In the genomic region with DNA sequence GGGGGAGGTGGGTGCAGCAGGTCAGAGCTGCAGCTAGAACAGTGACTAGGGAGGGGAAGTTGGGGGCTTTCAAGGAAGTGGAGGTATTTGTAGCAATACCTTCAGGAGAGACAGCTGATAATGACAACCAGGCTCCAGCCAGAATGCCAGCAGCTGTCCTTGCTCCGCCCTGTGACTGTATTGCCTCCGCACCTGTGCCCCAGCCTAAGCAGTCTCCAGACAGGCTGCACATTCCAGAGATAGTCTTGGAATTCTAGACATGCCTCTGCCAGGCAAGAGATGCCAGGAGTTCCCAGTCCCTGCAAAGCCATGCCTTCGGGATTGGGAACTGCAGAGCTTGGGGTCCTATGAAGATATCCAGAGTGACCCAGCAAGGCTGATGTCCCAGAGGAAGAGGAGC, we compare ENCODE assay signal across 21 mouse cellular contexts. TPM values are rescaled to one million over a fixed set of nuclear protein-coding genes. Genes with fewer than 3 reads are reported as not detected.
A peak's percentile ranks its signal among the peaks of the same experiment; 100 is the strongest.
DNase-seq lines count a peak whose midpoint lies in the region; ATAC-seq and TF ChIP-seq lines count a peak whose summit lies in the region.
"Had no signal": no experiment of that assay in that cellular context is flagged by ENCODE, and none has a peak within 500 bp of the region (broad histone marks: within the 10 kb centered on the region; RNA-seq: fewer than 3 reads in every experiment).

No protein-coding gene starts in this region.

- no peak for TF ChIP-seq CTCF in liver, postnatal 0 days (IDR thresholded peaks at IDR 0.05; ENCODE audit: low read depth)
- no peak for TF ChIP-seq CTCF in heart, postnatal 0 days (IDR thresholded peaks at IDR 0.05; ENCODE audit: low read depth)

- ATAC-seq in embryonic facial prominence, embryonic 14.5 days (ENCODE audit: low read depth) = 0 out of 2 replicates have a peak, but pooled peaks have one; percentile 10
- ATAC-seq in heart, embryonic 13.5 days (ENCODE audit: extremely low read depth, insufficient number of reproducible peaks, low FRiP score, low TSS enrichment) = no peak
- no peak for ATAC-seq in liver, postnatal 0 days
- no peak for ATAC-seq in heart, postnatal 0 days (ENCODE audit: insufficient read depth, low read depth)
- ATAC-seq: forebrain, postnatal 0 days; midbrain, embryonic 13.5 days had no signal

- peaks cover 7% of the 10 kb centered on the region; the same call in 1 of the 2 replicates for H3K4me1 ChIP-seq in embryonic facial prominence, embryonic 14.5 days (ENCODE audit: control insufficient read depth, insufficient read depth, low read length)
- H3K4me1 ChIP-seq in embryonic facial prominence, embryonic 10.5 days = peaks cover 28% of the 10 kb centered on the region
- peaks cover 67% of the 10 kb centered on the region for H3K4me1 ChIP-seq in heart, embryonic 13.5 days
- H3K4me1 ChIP-seq in liver, postnatal 0 days (ENCODE audit: insufficient read depth) = peaks cover 36% of the 10 kb centered on the region
- H3K4me1 ChIP-seq in heart, postnatal 0 days (ENCODE audit: control insufficient read depth, insufficient read depth) = peaks cover 20% of the 10 kb centered on the region
- peaks cover 22% of the 10 kb centered on the region for H3K4me1 ChIP-seq in midbrain, embryonic 10.5 days

- WGBS in embryonic facial prominence, embryonic 14.5 days = 54% methylated on average over 3 of the region's 3 CpGs
- WGBS in embryonic facial prominence, embryonic 10.5 days = 86% methylated on average over 3 of the region's 3 CpGs
- WGBS in heart, embryonic 13.5 days = 27% methylated on average over 3 of the region's 3 CpGs
- WGBS in liver, postnatal 0 days (ENCODE audit: insufficient replicate concordance) = 76% methylated on average over 3 of the region's 3 CpGs
- 38% methylated on average over 3 of the region's 3 CpGs for WGBS in heart, postnatal 0 days
- WGBS in midbrain, embryonic 10.5 days = 89% methylated on average over 3 of the region's 3 CpGs

- no peak overlapping the region for H3K27ac ChIP-seq in embryonic facial prominence, embryonic 14.5 days (replicated peaks; ENCODE audit: low read depth, low read length)
- H3K27ac ChIP-seq in embryonic facial prominence, embryonic 10.5 days (replicated peaks) = no peak overlapping the region
- H3K27ac ChIP-seq in heart, embryonic 13.5 days (replicated peaks) = peak overlapping the region; percentile 100
- peak overlapping the region; percentile 9; the same call in 1 of the 2 replicates for H3K27ac ChIP-seq in liver, postnatal 0 days (ENCODE audit: low read depth)
- H3K27ac ChIP-seq in heart, postnatal 0 days (ENCODE audit: low read depth) = peak overlapping the region; percentile 77
- no peak overlapping the region for H3K27ac ChIP-seq in midbrain, embryonic 10.5 days (replicated peaks)
- H3K27ac ChIP-seq: hindbrain, embryonic 15.5 days; limb, embryonic 13.5 days; liver, embryonic 14.5 days; midbrain, embryonic 13.5 days had no signal

- no peak for TF ChIP-seq EP300 in liver, postnatal 0 days (IDR thresholded peaks at IDR 0.05; ENCODE audit: low read depth)
- TF ChIP-seq EP300 in heart, postnatal 0 days (IDR thresholded peaks at IDR 0.05; ENCODE audit: low read depth) = no peak

- H3K9ac ChIP-seq in embryonic facial prominence, embryonic 14.5 days (ENCODE audit: low read depth, low read length) = no peak overlapping the region
- H3K9ac ChIP-seq in heart, embryonic 13.5 days = peak overlapping the region; percentile 97
- no peak overlapping the region for H3K9ac ChIP-seq in liver, postnatal 0 days (replicated peaks)
- H3K9ac ChIP-seq in heart, postnatal 0 days (replicated peaks; ENCODE audit: low read depth, low read length) = peak overlapping the region; percentile 26
- H3K9ac ChIP-seq: forebrain, postnatal 0 days; hindbrain, embryonic 15.5 days; limb, embryonic 13.5 days; liver, embryonic 14.5 days; midbrain, embryonic 13.5 days had no signal

- no peak overlapping the region for H3K4me3 ChIP-seq in embryonic facial prominence, embryonic 14.5 days (ENCODE audit: low read depth, low read length)
- H3K4me3 ChIP-seq in embryonic facial prominence, embryonic 10.5 days = no peak overlapping the region
- no peak overlapping the region; the same call in 1 of the 2 replicates for H3K4me3 ChIP-seq in heart, embryonic 13.5 days
- no peak overlapping the region for H3K4me3 ChIP-seq in liver, postnatal 0 days (ENCODE audit: low read depth, low read length)
- H3K4me3 ChIP-seq in heart, postnatal 0 days (ENCODE audit: low read depth, low read length) = no peak overlapping the region
- H3K4me3 ChIP-seq in midbrain, embryonic 10.5 days = no peak overlapping the region
- H3K4me3 ChIP-seq: hindbrain, embryonic 15.5 days; limb, embryonic 13.5 days; midbrain, embryonic 13.5 days had no signal

- no peaks in the 10 kb centered on the region for H3K9me3 ChIP-seq in embryonic facial prominence, embryonic 14.5 days (ENCODE audit: control insufficient read depth, low read length)
- no peaks in the 10 kb centered on the region for H3K9me3 ChIP-seq in embryonic facial prominence, embryonic 10.5 days
- H3K9me3 ChIP-seq in heart, embryonic 13.5 days = no peaks in the 10 kb centered on the region
- no peaks in the 10 kb centered on the region for H3K9me3 ChIP-seq in liver, postnatal 0 days (ENCODE audit: low read length)
- H3K9me3 ChIP-seq in heart, postnatal 0 days (replicated peaks; ENCODE audit: control insufficient read depth, low read length) = no peaks in the 10 kb centered on the region
- no peaks in the 10 kb centered on the region for H3K9me3 ChIP-seq in midbrain, embryonic 10.5 days (replicated peaks)
- H3K9me3 ChIP-seq: hindbrain, embryonic 15.5 days; limb, embryonic 13.5 days; midbrain, embryonic 13.5 days had no signal

- no peak overlapping the region for H3K4me2 ChIP-seq in embryonic facial prominence, embryonic 14.5 days (ENCODE audit: low read depth, low read length)
- H3K4me2 ChIP-seq in heart, embryonic 13.5 days = peak overlapping the region; percentile 82
- H3K4me2 ChIP-seq in liver, postnatal 0 days (ENCODE audit: low read depth, low read length) = no peak overlapping the region
- H3K4me2 ChIP-seq in heart, postnatal 0 days (ENCODE audit: low read depth, low read length) = peak overlapping the region; percentile 87
- H3K4me2 ChIP-seq: hindbrain, embryonic 15.5 days; limb, embryonic 13.5 days; midbrain, embryonic 13.5 days had no signal

- H3K27me3 ChIP-seq in embryonic facial prominence, embryonic 14.5 days (replicated peaks; ENCODE audit: control insufficient read depth, insufficient read depth, low read length) = no peaks in the 10 kb centered on the region
- peaks cover 18% of the 10 kb centered on the region; the same call in 1 of the 2 replicates for H3K27me3 ChIP-seq in embryonic facial prominence, embryonic 10.5 days (replicated peaks; ENCODE audit: low read depth, poor library complexity, severe bottlenecking)
- no peaks in the 10 kb centered on the region for H3K27me3 ChIP-seq in heart, embryonic 13.5 days (replicated peaks)
- no peaks in the 10 kb centered on the region for H3K27me3 ChIP-seq in liver, postnatal 0 days (ENCODE audit: insufficient read depth, low read length)
- no peaks in the 10 kb centered on the region for H3K27me3 ChIP-seq in heart, postnatal 0 days (ENCODE audit: control insufficient read depth, insufficient read depth, low read length)
- peaks cover 10% of the 10 kb centered on the region; the same call in 1 of the 2 replicates for H3K27me3 ChIP-seq in midbrain, embryonic 10.5 days (ENCODE audit: low read depth, poor library complexity, severe bottlenecking)
- H3K27me3 ChIP-seq: hindbrain, embryonic 15.5 days; limb, embryonic 13.5 days; midbrain, embryonic 13.5 days had no signal

- no peaks in the 10 kb centered on the region for H3K36me3 ChIP-seq in embryonic facial prominence, embryonic 14.5 days (ENCODE audit: control insufficient read depth, insufficient read depth, low read length)
- no peaks in the 10 kb centered on the region for H3K36me3 ChIP-seq in embryonic facial prominence, embryonic 10.5 days (replicated peaks)
- peaks cover 31% of the 10 kb centered on the region for H3K36me3 ChIP-seq in heart, embryonic 13.5 days
- no peaks in the 10 kb centered on the region for H3K36me3 ChIP-seq in liver, postnatal 0 days (replicated peaks; ENCODE audit: insufficient read depth, low read length)
- H3K36me3 ChIP-seq in heart, postnatal 0 days (replicated peaks; ENCODE audit: control insufficient read depth, insufficient read depth, low read length) = peaks cover 22% of the 10 kb centered on the region
- no peaks in the 10 kb centered on the region for H3K36me3 ChIP-seq in midbrain, embryonic 10.5 days
- H3K36me3 ChIP-seq: hindbrain, embryonic 15.5 days; limb, embryonic 13.5 days; midbrain, embryonic 13.5 days had no signal

- peak; percentile 41 for DNase-seq in embryonic facial prominence, embryonic 14.5 days (ENCODE audit: low spot score)
- DNase-seq in embryonic facial prominence, embryonic 10.5 days (ENCODE audit: low spot score) = no peak
- no peak for DNase-seq in heart, adult 18-20 months
- no peak for DNase-seq in liver, postnatal 0 days
- no peak for DNase-seq in liver
- DNase-seq in heart, postnatal 0 days (ENCODE audit: low spot score) = no peak
- DNase-seq in midbrain, embryonic 10.5 days (ENCODE audit: low spot score) = no peak
- DNase-seq: adrenal gland, postnatal 10 days; cerebellum, adult 9-10 months; forebrain, postnatal 0 days; gastrocnemius, postnatal 14 days; kidney, adult 9 months; kidney, postnatal 36 days; right cerebral cortex, postnatal 14 days had no signal

RNA-seq across cellular contexts. Expression of gene Nisch, which starts 4.2 kb away (rescaled TPM):
- polyA plus RNA-seq in embryonic facial prominence, embryonic 14.5 days (2014; fragmentation: Nextera tagmentation; extraction: Ambion mirVana) = 296 and 339 TPM in 2 replicates
- polyA plus RNA-seq in embryonic facial prominence, embryonic 10.5 days (2016; fragmentation: Nextera tagmentation; extraction: Ambion mirVana) = 476 and 493 TPM in 2 replicates
- 340 and 345 TPM in 2 replicates for polyA plus RNA-seq in heart, embryonic 13.5 days (2015; fragmentation: Nextera tagmentation; extraction: Ambion mirVana)
- 100 to 1,000 TPM; 118 to 119 TPM for total RNA-seq in heart, adult 18-20 months (2021)
- polyA plus RNA-seq in liver, postnatal 0 days (2015; fragmentation: Nextera tagmentation; extraction: Ambion mirVana) = 51.1 and 65.0 TPM in 2 replicates
- total RNA-seq in heart, postnatal 0 days (2014; rRNA removed; ENCODE audit: low replicate concordance) = 292 and 338 TPM in 2 replicates
- polyA plus RNA-seq in heart, postnatal 0 days (2015; fragmentation: Nextera tagmentation; extraction: Ambion mirVana) = 162 and 171 TPM in 2 replicates
- 391 and 448 TPM in 2 replicates for polyA plus RNA-seq in midbrain, embryonic 10.5 days (2016; fragmentation: Nextera tagmentation; extraction: Ambion mirVana)

RNA-seq across cellular contexts. Expression of gene Tnnc1, which starts 4.4 kb away (rescaled TPM):
- 546 and 580 TPM in 2 replicates for polyA plus RNA-seq in embryonic facial prominence, embryonic 14.5 days (2014; fragmentation: Nextera tagmentation; extraction: Ambion mirVana)
- polyA plus RNA-seq in embryonic facial prominence, embryonic 10.5 days (2016; fragmentation: Nextera tagmentation; extraction: Ambion mirVana) = 3.0 and 6.2 TPM in 2 replicates
- 3,442 and 4,164 TPM in 2 replicates for polyA plus RNA-seq in heart, embryonic 13.5 days (2015; fragmentation: Nextera tagmentation; extraction: Ambion mirVana)
- total RNA-seq in heart, adult 18-20 months (2021) = 1,000 to 10,000 TPM; 5,748 to 6,764 TPM
- polyA plus RNA-seq in liver, postnatal 0 days (2015; fragmentation: Nextera tagmentation; extraction: Ambion mirVana) = 3.9 and 8.4 TPM in 2 replicates
- total RNA-seq in heart, postnatal 0 days (2014; rRNA removed; ENCODE audit: low replicate concordance) = 2,939 and 3,145 TPM in 2 replicates
- polyA plus RNA-seq in heart, postnatal 0 days (2015; fragmentation: Nextera tagmentation; extraction: Ambion mirVana) = 7,680 and 7,748 TPM in 2 replicates
- polyA plus RNA-seq in midbrain, embryonic 10.5 days (2016; fragmentation: Nextera tagmentation; extraction: Ambion mirVana) = 0.80 and 1.1 TPM in 2 replicates
- total RNA-seq: hematopoietic stem cell, adult 5-6 weeks; monocyte, adult 5-6 weeks had no signal

RNA-seq across cellular contexts. Expression of gene Sema3g, which starts 5.2 kb away (rescaled TPM):
- 0.51 and 0.54 TPM in 2 replicates for polyA plus RNA-seq in embryonic facial prominence, embryonic 14.5 days (2014; fragmentation: Nextera tagmentation; extraction: Ambion mirVana)
- polyA plus RNA-seq in embryonic facial prominence, embryonic 10.5 days (2016; fragmentation: Nextera tagmentation; extraction: Ambion mirVana) = 0.76 and 0.79 TPM in 2 replicates
- 0.51 TPM in 2 replicates for polyA plus RNA-seq in heart, embryonic 13.5 days (2015; fragmentation: Nextera tagmentation; extraction: Ambion mirVana)
- 10 to 100 TPM; 13.5 to 15.7 TPM for total RNA-seq in heart, adult 18-20 months (2021)
- polyA plus RNA-seq in liver, postnatal 0 days (2015; fragmentation: Nextera tagmentation; extraction: Ambion mirVana) = 0.04 and 0.06 TPM in 2 replicates
- total RNA-seq in heart, postnatal 0 days (2014; rRNA removed; ENCODE audit: low replicate concordance) = 4.4 and 12.7 TPM in 2 replicates
- polyA plus RNA-seq in heart, postnatal 0 days (2015; fragmentation: Nextera tagmentation; extraction: Ambion mirVana) = 0.75 and 0.90 TPM in 2 replicates
- 0.51 and 1.0 TPM in 2 replicates for polyA plus RNA-seq in midbrain, embryonic 10.5 days (2016; fragmentation: Nextera tagmentation; extraction: Ambion mirVana)
- total RNA-seq: monocyte, adult 5-6 weeks had no signal

RNA-seq across cellular contexts. Expression of gene Phf7, which starts 38.6 kb away (rescaled TPM):
- polyA plus RNA-seq in embryonic facial prominence, embryonic 14.5 days (2014; fragmentation: Nextera tagmentation; extraction: Ambion mirVana) = 10.0 and 12.8 TPM in 2 replicates
- 12.0 and 12.8 TPM in 2 replicates for polyA plus RNA-seq in embryonic facial prominence, embryonic 10.5 days (2016; fragmentation: Nextera tagmentation; extraction: Ambion mirVana)
- 7.8 and 8.2 TPM in 2 replicates for polyA plus RNA-seq in heart, embryonic 13.5 days (2015; fragmentation: Nextera tagmentation; extraction: Ambion mirVana)
- total RNA-seq in heart, adult 18-20 months (2021) = 1 to 10 TPM; 4.2 to 5.1 TPM
- 7.3 and 8.3 TPM in 2 replicates for polyA plus RNA-seq in liver, postnatal 0 days (2015; fragmentation: Nextera tagmentation; extraction: Ambion mirVana)
- 2.1 and 7.4 TPM in 2 replicates for total RNA-seq in heart, postnatal 0 days (2014; rRNA removed; ENCODE audit: low replicate concordance)
- 11.7 and 12.5 TPM in 2 replicates for polyA plus RNA-seq in heart, postnatal 0 days (2015; fragmentation: Nextera tagmentation; extraction: Ambion mirVana)
- polyA plus RNA-seq in midbrain, embryonic 10.5 days (2016; fragmentation: Nextera tagmentation; extraction: Ambion mirVana) = 13.4 and 13.5 TPM in 2 replicates

RNA-seq across cellular contexts. Expression of gene Bap1, which starts 38.8 kb away (rescaled TPM):
- polyA plus RNA-seq in embryonic facial prominence, embryonic 14.5 days (2014; fragmentation: Nextera tagmentation; extraction: Ambion mirVana) = 60.7 and 69.6 TPM in 2 replicates
- 139 and 144 TPM in 2 replicates for polyA plus RNA-seq in embryonic facial prominence, embryonic 10.5 days (2016; fragmentation: Nextera tagmentation; extraction: Ambion mirVana)
- polyA plus RNA-seq in heart, embryonic 13.5 days (2015; fragmentation: Nextera tagmentation; extraction: Ambion mirVana) = 52.0 and 59.1 TPM in 2 replicates
- total RNA-seq in heart, adult 18-20 months (2021) = 10 to 100 TPM; 42.4 to 45.3 TPM
- polyA plus RNA-seq in liver, postnatal 0 days (2015; fragmentation: Nextera tagmentation; extraction: Ambion mirVana) = 16.3 and 19.8 TPM in 2 replicates
- 51.1 and 64.0 TPM in 2 replicates for total RNA-seq in heart, postnatal 0 days (2014; rRNA removed; ENCODE audit: low replicate concordance)
- 34.2 and 38.6 TPM in 2 replicates for polyA plus RNA-seq in heart, postnatal 0 days (2015; fragmentation: Nextera tagmentation; extraction: Ambion mirVana)
- 136 and 151 TPM in 2 replicates for polyA plus RNA-seq in midbrain, embryonic 10.5 days (2016; fragmentation: Nextera tagmentation; extraction: Ambion mirVana)

Comparison
In these comparisons a context has a peak if more than half of its experiments do, and no peak if none do; other contexts are left out.
1. RNA of gene Tnnc1, which starts 4.4 kb away (polyA plus RNA-seq): 7,680 to 7,748 TPM in heart, postnatal 0 days, 3,442 to 4,164 TPM in heart, embryonic 13.5 days and 546 to 580 TPM in embryonic facial prominence, embryonic 14.5 days; 3.9 to 8.4 TPM in liver, postnatal 0 days, 3.0 to 6.2 TPM in embryonic facial prominence, embryonic 10.5 days and 0.80 to 1.1 TPM in midbrain, embryonic 10.5 days; every median in the first group is over 10 times any median in the second.
2. H3K27ac ChIP-seq: peak in heart, embryonic 13.5 days (single experiment), liver, postnatal 0 days (single experiment) and heart, postnatal 0 days (single experiment); none in embryonic facial prominence, embryonic 14.5 days (single experiment), embryonic facial prominence, embryonic 10.5 days (single experiment) and midbrain, embryonic 10.5 days (single experiment).
3. H3K4me2 ChIP-seq: peak in heart, embryonic 13.5 days (single experiment) and heart, postnatal 0 days (single experiment); none in embryonic facial prominence, embryonic 14.5 days (single experiment) and liver, postnatal 0 days (single experiment).
4. H3K9ac ChIP-seq: peak in heart, embryonic 13.5 days (single experiment) and heart, postnatal 0 days (single experiment); none in embryonic facial prominence, embryonic 14.5 days (single experiment) and liver, postnatal 0 days (single experiment).